Mouse (Mus musculus): ENCODE measurements around the gene Adamts9. TPM values are rescaled to one million over a fixed set of nuclear protein-coding genes. Genes with fewer than 3 reads are reported as not detected.

The Adamts9 gene
- polyA plus RNA-seq, 1 experiment: 6.7 TPM

- H3K27me3 ChIP-seq (replicated peaks; ENCODE audit: control insufficient read depth, insufficient read depth, low read length): no peaks in the 10 kb centered on the region
- H3K4me3 ChIP-seq (ENCODE audit: insufficient read depth, low read depth, low read length): no peak overlapping the region
- TF ChIP-seq POLR2A (IDR thresholded peaks at IDR 0.05; ENCODE audit: low read depth, low read length): no peak
- TF ChIP-seq CTCF (conservative IDR thresholded peaks at IDR 0.05; ENCODE audit: insufficient read depth, insufficient read length, low read depth, low read length): no peak
- 76% methylated on average over 11 of the region's 11 CpGs for WGBS
- no peak for DNase-seq
- no peaks in the 10 kb centered on the region; the same call in 1 of the 2 replicates for H3K36me3 ChIP-seq (ENCODE audit: control insufficient read depth, insufficient read depth, low read length)
- no peak overlapping the region for H3K27ac ChIP-seq (ENCODE audit: insufficient read depth, low read depth, low read length)
- no peaks in the 10 kb centered on the region; the same call in 1 of the 2 replicates for H3K4me1 ChIP-seq (ENCODE audit: control insufficient read depth, insufficient read depth, low read length)
Observed at GRCm38 (mm10) chr6:92779140-92779934, 164.0 kb downstream of the Adamts9 start.

GRCm38 (mm10) chr6:92776356-92776755, 166.9 kb downstream of the Adamts9 start:
- Histone ChIP-seq H3K4me3 (ENCODE audit: insufficient read depth, low read depth, low read length) (no peak overlapping the region), H3K27me3 (replicated peaks; ENCODE audit: control insufficient read depth, insufficient read depth, low read length) (no peaks in the 10 kb centered on the region), H3K36me3 (ENCODE audit: control insufficient read depth, insufficient read depth, low read length) (peaks cover 3% of the 10 kb centered on the region), H3K4me1 (ENCODE audit: control insufficient read depth, insufficient read depth, low read length) (no peaks in the 10 kb centered on the region; the same call in 1 of the 2 replicates), H3K27ac (ENCODE audit: insufficient read depth, low read depth, low read length) (no peak overlapping the region)
- TF ChIP-seq POLR2A (IDR thresholded peaks at IDR 0.05; ENCODE audit: low read depth, low read length): no peak
- 0 out of 2 replicates have a peak, but pooled peaks have one; percentile 27 for TF ChIP-seq CTCF (conservative IDR thresholded peaks at IDR 0.05; ENCODE audit: insufficient read depth, insufficient read length, low read depth, low read length)
- 9% methylated on average over 2 of the region's 2 CpGs for WGBS
- peak; percentile 51 for DNase-seq

- H3K27me3 ChIP-seq (replicated peaks; ENCODE audit: control insufficient read depth, insufficient read depth, low read length): no peaks in the 10 kb centered on the region
- H3K4me1 ChIP-seq (ENCODE audit: control insufficient read depth, insufficient read depth, low read length): no peaks in the 10 kb centered on the region
- no peaks in the 10 kb centered on the region for H3K36me3 ChIP-seq (ENCODE audit: control insufficient read depth, insufficient read depth, low read length)
- 55% methylated on average over 3 of the region's 3 CpGs for WGBS
- no peak overlapping the region for H3K27ac ChIP-seq (ENCODE audit: insufficient read depth, low read depth, low read length)
- H3K4me3 ChIP-seq (ENCODE audit: insufficient read depth, low read depth, low read length): no peak overlapping the region
- TF ChIP-seq CTCF (conservative IDR thresholded peaks at IDR 0.05; ENCODE audit: insufficient read depth, insufficient read length, low read depth, low read length) (no peak), POLR2A (IDR thresholded peaks at IDR 0.05; ENCODE audit: low read depth, low read length) (no peak)
- no peak for DNase-seq
Observed at GRCm38 (mm10) chr6:92762372-92762771, 180.9 kb downstream of the Adamts9 start.

GRCm38 (mm10) chr6:92759616-92760015, 183.7 kb downstream of the Adamts9 start:
- Histone ChIP-seq H3K4me3 (ENCODE audit: insufficient read depth, low read depth, low read length) (no peak overlapping the region), H3K4me1 (ENCODE audit: control insufficient read depth, insufficient read depth, low read length) (no peaks in the 10 kb centered on the region), H3K27ac (ENCODE audit: insufficient read depth, low read depth, low read length) (no peak overlapping the region), H3K36me3 (ENCODE audit: control insufficient read depth, insufficient read depth, low read length) (no peaks in the 10 kb centered on the region), H3K27me3 (replicated peaks; ENCODE audit: control insufficient read depth, insufficient read depth, low read length) (no peaks in the 10 kb centered on the region)
- DNase-seq: no peak
- no peak for TF ChIP-seq POLR2A (IDR thresholded peaks at IDR 0.05; ENCODE audit: low read depth, low read length)
- no peak for TF ChIP-seq CTCF (conservative IDR thresholded peaks at IDR 0.05; ENCODE audit: insufficient read depth, insufficient read length, low read depth, low read length)

GRCm38 (mm10) chr6:92755826-92756225, 187.5 kb downstream of the Adamts9 start:
- no peaks in the 10 kb centered on the region for H3K27me3 ChIP-seq (replicated peaks; ENCODE audit: control insufficient read depth, insufficient read depth, low read length)
- DNase-seq: no peak
- H3K4me1 ChIP-seq (ENCODE audit: control insufficient read depth, insufficient read depth, low read length): no peaks in the 10 kb centered on the region
- H3K4me3 ChIP-seq (ENCODE audit: insufficient read depth, low read depth, low read length): no peak overlapping the region
- 42% methylated on average over 5 of the region's 5 CpGs for WGBS
- H3K36me3 ChIP-seq (ENCODE audit: control insufficient read depth, insufficient read depth, low read length): no peaks in the 10 kb centered on the region
- TF ChIP-seq POLR2A (IDR thresholded peaks at IDR 0.05; ENCODE audit: low read depth, low read length) (no peak), CTCF (conservative IDR thresholded peaks at IDR 0.05; ENCODE audit: insufficient read depth, insufficient read length, low read depth, low read length) (no peak)
- H3K27ac ChIP-seq (ENCODE audit: insufficient read depth, low read depth, low read length): no peak overlapping the region

- DNase-seq: no peak
- no peak overlapping the region for H3K27ac ChIP-seq (ENCODE audit: insufficient read depth, low read depth, low read length)
- 85% methylated on average over 2 of the region's 2 CpGs for WGBS
- no peaks in the 10 kb centered on the region for H3K27me3 ChIP-seq (replicated peaks; ENCODE audit: control insufficient read depth, insufficient read depth, low read length)
- no peak for TF ChIP-seq CTCF (conservative IDR thresholded peaks at IDR 0.05; ENCODE audit: insufficient read depth, insufficient read length, low read depth, low read length)
- no peak for TF ChIP-seq POLR2A (IDR thresholded peaks at IDR 0.05; ENCODE audit: low read depth, low read length)
- no peak overlapping the region for H3K4me3 ChIP-seq (ENCODE audit: insufficient read depth, low read depth, low read length)
- H3K4me1 ChIP-seq (ENCODE audit: control insufficient read depth, insufficient read depth, low read length): no peaks in the 10 kb centered on the region
- H3K36me3 ChIP-seq (ENCODE audit: control insufficient read depth, insufficient read depth, low read length): no peaks in the 10 kb centered on the region
Observed at GRCm38 (mm10) chr6:92752737-92753136, 190.6 kb downstream of the Adamts9 start.

- Histone ChIP-seq H3K27ac (ENCODE audit: insufficient read depth, low read depth, low read length) (no peak overlapping the region), H3K27me3 (replicated peaks; ENCODE audit: control insufficient read depth, insufficient read depth, low read length) (no peaks in the 10 kb centered on the region), H3K4me3 (ENCODE audit: insufficient read depth, low read depth, low read length) (no peak overlapping the region), H3K36me3 (ENCODE audit: control insufficient read depth, insufficient read depth, low read length) (no peaks in the 10 kb centered on the region), H3K4me1 (ENCODE audit: control insufficient read depth, insufficient read depth, low read length) (no peaks in the 10 kb centered on the region)
- 69% methylated on average over 4 of the region's 4 CpGs for WGBS
- TF ChIP-seq POLR2A (IDR thresholded peaks at IDR 0.05; ENCODE audit: low read depth, low read length) (no peak), CTCF (conservative IDR thresholded peaks at IDR 0.05; ENCODE audit: insufficient read depth, insufficient read length, low read depth, low read length) (no peak)
- no peak for DNase-seq
Observed at GRCm38 (mm10) chr6:92749420-92749819, 193.9 kb downstream of the Adamts9 start.
